Mouse (Mus musculus) cerebellum, adult 2 months (tissue): Measurements from ENCODE around the gene Wdr31.

Experiments used
- CTCF ChIP-seq: fragments of 200-500 bp; IDR thresholded peaks from 2 replicates; pipeline ENCODE4 v1.5.1; 2011; ENCODE audit warnings: low read depth, mild to moderate bottlenecking, control low read depth, low read length, moderate library complexity, borderline replicate concordance; ENCODE audit not compliant: insufficient read depth
- POLR2A ChIP-seq: fragments of 200-500 bp; IDR thresholded peaks from 2 replicates; pipeline ENCODE4 v1.6.1; 2011; ENCODE audit warnings: low read length, control low read depth, borderline replicate concordance; ENCODE audit not compliant: insufficient read depth

DNA sequence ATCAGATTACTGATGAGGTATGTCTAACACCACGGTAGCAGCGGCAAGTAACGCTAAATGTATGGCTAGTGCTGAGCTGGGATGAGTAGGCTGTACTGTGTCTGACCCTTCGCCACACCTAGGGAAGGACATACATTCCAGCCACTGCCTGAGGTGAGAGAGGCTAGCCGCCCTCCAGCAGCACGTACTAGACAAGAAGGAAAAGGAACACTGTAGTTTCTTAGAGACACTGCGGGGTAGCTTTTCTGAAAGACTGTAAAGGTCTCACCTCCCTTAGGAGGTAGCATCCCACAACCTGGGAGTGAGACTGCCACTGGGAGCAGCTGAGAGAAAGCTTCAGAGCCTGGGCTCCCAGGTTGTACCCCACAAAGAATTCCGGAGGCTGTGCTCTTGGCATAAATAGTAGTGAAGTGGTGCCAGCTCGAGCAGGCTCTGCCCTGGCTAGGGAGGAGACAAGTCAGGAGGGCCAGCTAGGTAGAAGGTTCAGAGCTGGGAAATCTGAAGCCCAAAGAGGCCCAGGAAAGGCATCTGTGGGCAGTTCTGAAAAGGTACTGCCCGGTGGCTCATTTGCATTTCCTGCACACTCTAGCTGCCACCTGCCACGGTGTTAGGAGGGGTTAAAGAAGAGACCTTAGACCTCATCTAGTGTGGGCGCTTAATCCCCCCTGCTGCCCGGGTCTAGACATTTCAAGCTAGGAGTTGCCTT is 47.9 kb upstream of the Wdr31 start:
- TF ChIP-seq CTCF: no peak
- TF ChIP-seq POLR2A: peak; percentile 57; the same call in 1 of the 2 replicates
